Mouse (Mus musculus): ENCODE results near the gene Vwce. TPM values are rescaled to one million over a fixed set of nuclear protein-coding genes. Genes with fewer than 3 reads are reported as not detected.

The Vwce gene
- polyA plus RNA-seq, 1 experiment from 2014 or later, result 0.36 TPM

GRCm38 (mm10) chr19:10692361-10692760 is 58.3 kb downstream of the Vwce start:
- 90% methylated on average over 4 of the region's 4 CpGs for WGBS
- DNase-seq (ENCODE audit: low spot score, missing footprints), result no peak
- H3K4me1 ChIP-seq (ENCODE audit: control insufficient read depth, insufficient read depth, low read length), result peaks cover 25% of the 10 kb centered on the region

GRCm38 (mm10) chr19:10693926-10694682 is 60.1 kb downstream of the Vwce start:
- Histone ChIP-seq H3K36me3 (ENCODE audit: control insufficient read depth, insufficient read depth, low read length) (no peaks in the 10 kb centered on the region), H3K9ac (ENCODE audit: low read length) (no peak overlapping the region), H3K27ac (ENCODE audit: low read depth, low read length) (no peak overlapping the region), H3K4me3 (ENCODE audit: low read depth, low read length) (no peak overlapping the region), H3K27me3 (ENCODE audit: control insufficient read depth, insufficient read depth, low read length) (no peaks in the 10 kb centered on the region), H3K9me3 (ENCODE audit: control insufficient read depth, low read length) (no peaks in the 10 kb centered on the region), H3K4me2 (no peak overlapping the region), H3K4me1 (ENCODE audit: control insufficient read depth, insufficient read depth, low read length) (peaks cover 22% of the 10 kb centered on the region)
- 88% methylated on average over 10 of the region's 10 CpGs for WGBS
- no peak for ATAC-seq (ENCODE audit: low FRiP score)
- DNase-seq (ENCODE audit: low spot score, missing footprints), result no peak

More at GRCm38 (mm10) chr19:10692361-10692760, 58.3 kb downstream of the Vwce start:
- Histone ChIP-seq H3K9me3 (ENCODE audit: control insufficient read depth, low read length) (no peaks in the 10 kb centered on the region), H3K4me2 (no peak overlapping the region), H3K9ac (ENCODE audit: low read length) (no peak overlapping the region), H3K27ac (ENCODE audit: low read depth, low read length) (no peak overlapping the region), H3K27me3 (ENCODE audit: control insufficient read depth, insufficient read depth, low read length) (no peaks in the 10 kb centered on the region), H3K36me3 (ENCODE audit: control insufficient read depth, insufficient read depth, low read length) (no peaks in the 10 kb centered on the region), H3K4me3 (ENCODE audit: low read depth, low read length) (no peak overlapping the region)
- no peak for ATAC-seq (ENCODE audit: low FRiP score)

- 41% methylated on average over 7 of the region's 7 CpGs for WGBS
- no peaks in the 10 kb centered on the region for H3K36me3 ChIP-seq (ENCODE audit: control insufficient read depth, insufficient read depth, low read length)
- no peaks in the 10 kb centered on the region for H3K27me3 ChIP-seq (ENCODE audit: control insufficient read depth, insufficient read depth, low read length)
- no peak for DNase-seq (ENCODE audit: low spot score, missing footprints)
- H3K4me3 ChIP-seq (ENCODE audit: low read depth, low read length), result no peak overlapping the region
- no peak for ATAC-seq (ENCODE audit: low FRiP score)
- H3K4me2 ChIP-seq, result no peak overlapping the region
- H3K4me1 ChIP-seq (ENCODE audit: control insufficient read depth, insufficient read depth, low read length), result peaks cover 27% of the 10 kb centered on the region
- H3K9ac ChIP-seq (ENCODE audit: low read length), result no peak overlapping the region; the same call in 1 of the 2 replicates
- no peaks in the 10 kb centered on the region for H3K9me3 ChIP-seq (ENCODE audit: control insufficient read depth, low read length)
- no peak overlapping the region for H3K27ac ChIP-seq (ENCODE audit: low read depth, low read length)
Measured at GRCm38 (mm10) chr19:10695801-10696200, 61.8 kb downstream of the Vwce start.

GRCm38 (mm10) chr19:10698131-10698991 is 64.3 kb downstream of the Vwce start:
- 76% methylated on average over 9 of the region's 9 CpGs for WGBS
- Histone ChIP-seq H3K36me3 (ENCODE audit: control insufficient read depth, insufficient read depth, low read length) (no peaks in the 10 kb centered on the region), H3K27me3 (ENCODE audit: control insufficient read depth, insufficient read depth, low read length) (no peaks in the 10 kb centered on the region), H3K4me2 (no peak overlapping the region), H3K9me3 (ENCODE audit: control insufficient read depth, low read length) (no peaks in the 10 kb centered on the region), H3K4me1 (ENCODE audit: control insufficient read depth, insufficient read depth, low read length) (peaks cover 34% of the 10 kb centered on the region), H3K9ac (ENCODE audit: low read length) (no peak overlapping the region), H3K4me3 (ENCODE audit: low read depth, low read length) (no peak overlapping the region), H3K27ac (ENCODE audit: low read depth, low read length) (no peak overlapping the region)
- ATAC-seq (ENCODE audit: low FRiP score) (no peak), DNase-seq (ENCODE audit: low spot score, missing footprints) (no peak)

GRCm38 (mm10) chr19:10699851-10700250 is 65.8 kb downstream of the Vwce start:
- Histone ChIP-seq H3K36me3 (ENCODE audit: control insufficient read depth, insufficient read depth, low read length) (no peaks in the 10 kb centered on the region), H3K9ac (ENCODE audit: low read length) (no peak overlapping the region), H3K27me3 (ENCODE audit: control insufficient read depth, insufficient read depth, low read length) (no peaks in the 10 kb centered on the region), H3K27ac (ENCODE audit: low read depth, low read length) (no peak overlapping the region), H3K4me1 (ENCODE audit: control insufficient read depth, insufficient read depth, low read length) (peaks cover 34% of the 10 kb centered on the region), H3K4me2 (no peak overlapping the region), H3K9me3 (ENCODE audit: control insufficient read depth, low read length) (no peaks in the 10 kb centered on the region), H3K4me3 (ENCODE audit: low read depth, low read length) (no peak overlapping the region)
- DNase-seq (ENCODE audit: low spot score, missing footprints) (no peak), ATAC-seq (ENCODE audit: low FRiP score) (no peak)
- 63% methylated on average over 9 of the region's 9 CpGs for WGBS

GRCm38 (mm10) chr19:10701013-10701726 is 67.2 kb downstream of the Vwce start:
- Histone ChIP-seq H3K27me3 (ENCODE audit: control insufficient read depth, insufficient read depth, low read length) (no peaks in the 10 kb centered on the region), H3K36me3 (ENCODE audit: control insufficient read depth, insufficient read depth, low read length) (no peaks in the 10 kb centered on the region), H3K4me2 (no peak overlapping the region), H3K4me1 (ENCODE audit: control insufficient read depth, insufficient read depth, low read length) (peaks cover 25% of the 10 kb centered on the region), H3K9me3 (ENCODE audit: control insufficient read depth, low read length) (no peaks in the 10 kb centered on the region), H3K4me3 (ENCODE audit: low read depth, low read length) (no peak overlapping the region), H3K27ac (ENCODE audit: low read depth, low read length) (no peak overlapping the region), H3K9ac (ENCODE audit: low read length) (no peak overlapping the region)
- ATAC-seq (ENCODE audit: low FRiP score) (peak; percentile 63), DNase-seq (ENCODE audit: low spot score, missing footprints) (peak; percentile 87)
- 34% methylated on average over 6 of the region's 6 CpGs for WGBS

GRCm38 (mm10) chr19:10702125-10702524 is 68.1 kb downstream of the Vwce start:
- no peaks in the 10 kb centered on the region for H3K9me3 ChIP-seq (ENCODE audit: control insufficient read depth, low read length)
- peaks cover 25% of the 10 kb centered on the region for H3K4me1 ChIP-seq (ENCODE audit: control insufficient read depth, insufficient read depth, low read length)
- WGBS, result 85% methylated on average over 8 of the region's 8 CpGs
- H3K4me2 ChIP-seq, result no peak overlapping the region
- DNase-seq (ENCODE audit: low spot score, missing footprints), result no peak
- no peak for ATAC-seq (ENCODE audit: low FRiP score)
- H3K4me3 ChIP-seq (ENCODE audit: low read depth, low read length), result no peak overlapping the region
- H3K9ac ChIP-seq (ENCODE audit: low read length), result no peak overlapping the region
- no peak overlapping the region for H3K27ac ChIP-seq (ENCODE audit: low read depth, low read length)
- no peaks in the 10 kb centered on the region for H3K27me3 ChIP-seq (ENCODE audit: control insufficient read depth, insufficient read depth, low read length)
- no peaks in the 10 kb centered on the region for H3K36me3 ChIP-seq (ENCODE audit: control insufficient read depth, insufficient read depth, low read length)

GRCm38 (mm10) chr19:10703470-10703869 is 69.5 kb downstream of the Vwce start:
- ATAC-seq (ENCODE audit: low FRiP score), result no peak

More at GRCm38 (mm10) chr19:10703470-10703869, 69.5 kb downstream of the Vwce start:
- H3K27ac ChIP-seq (ENCODE audit: low read depth, low read length), result no peak overlapping the region
- no peaks in the 10 kb centered on the region for H3K36me3 ChIP-seq (ENCODE audit: control insufficient read depth, insufficient read depth, low read length)
- DNase-seq (ENCODE audit: low spot score, missing footprints), result no peak
- no peaks in the 10 kb centered on the region for H3K9me3 ChIP-seq (ENCODE audit: control insufficient read depth, low read length)
- no peak overlapping the region for H3K4me3 ChIP-seq (ENCODE audit: low read depth, low read length)
- H3K4me1 ChIP-seq (ENCODE audit: control insufficient read depth, insufficient read depth, low read length), result peaks cover 22% of the 10 kb centered on the region
- no peaks in the 10 kb centered on the region for H3K27me3 ChIP-seq (ENCODE audit: control insufficient read depth, insufficient read depth, low read length)
- H3K4me2 ChIP-seq, result no peak overlapping the region
- no peak overlapping the region for H3K9ac ChIP-seq (ENCODE audit: low read length)
- WGBS, result 95% methylated on average over 8 of the region's 8 CpGs

All from midbrain, embryonic 11.5 days (tissue).